Comparison of ENCODE assay signal across 8 mouse cellular contexts in the genomic region with DNA sequence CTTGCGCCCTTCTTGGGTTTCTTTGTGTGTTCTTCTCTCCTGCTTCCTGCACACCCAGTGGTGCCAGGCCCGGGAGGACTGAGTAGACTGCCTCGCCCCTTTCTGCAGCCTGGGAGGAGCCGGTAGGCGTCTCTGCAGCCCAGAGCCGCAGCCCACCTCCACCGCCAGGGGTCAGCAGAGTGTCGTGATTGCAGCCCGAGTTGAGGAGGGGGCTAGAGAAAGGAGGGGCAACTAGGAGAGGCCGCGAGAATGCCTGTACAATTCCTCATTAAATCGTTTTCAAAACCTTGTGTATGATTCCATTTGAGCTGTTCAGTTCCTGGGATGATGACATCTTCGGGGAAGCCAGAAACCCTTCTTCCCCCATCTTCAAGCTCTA. TPM values are rescaled to one million over a fixed set of nuclear protein-coding genes. Genes with fewer than 3 reads are reported as not detected.
DNase-seq lines count a peak whose midpoint lies in the region; ATAC-seq lines count a peak whose summit lies in the region.

No protein-coding gene starts in this region.

- H3K4me2 ChIP-seq in embryonic facial prominence, embryonic 14.5 days (ENCODE audit: low read depth, low read length): peak overlapping the region; percentile 95

- WGBS in embryonic facial prominence, embryonic 14.5 days: 0% methylated on average over 13 of the region's 13 CpGs

- peak overlapping the region; percentile 92 for H3K27ac ChIP-seq in embryonic facial prominence, embryonic 14.5 days (replicated peaks; ENCODE audit: low read depth, low read length)

- peak; percentile 80 for ATAC-seq in embryonic facial prominence, embryonic 14.5 days (ENCODE audit: low read depth)
- ATAC-seq in monocyte, adult 5-6 weeks (replicated peaks; ENCODE audit: insufficient number of reproducible peaks, low FRiP score, low TSS enrichment, poor library complexity, severe bottlenecking): peak; percentile 59

- H3K9me3 ChIP-seq in embryonic facial prominence, embryonic 14.5 days (ENCODE audit: control insufficient read depth, low read length): no peaks in the 10 kb centered on the region

- H3K4me1 ChIP-seq in embryonic facial prominence, embryonic 14.5 days (ENCODE audit: control insufficient read depth, insufficient read depth, low read length): peaks cover 55% of the 10 kb centered on the region

- peak overlapping the region; percentile 70 for H3K9ac ChIP-seq in embryonic facial prominence, embryonic 14.5 days (ENCODE audit: low read depth, low read length)

- DNase-seq in 3134 (ENCODE audit: extremely low read depth, insufficient read length, low spot score): peak; percentile 87
- DNase-seq in adrenal gland, postnatal 10 days: peak; percentile 93
- DNase-seq in embryonic facial prominence, embryonic 14.5 days (ENCODE audit: low spot score): peak; percentile 96
- DNase-seq in heart, adult 8-10 months (ENCODE audit: low spot score): peak; percentile 89
- DNase-seq in kidney, adult 8-10 months: peak; percentile 80 to 88
- DNase-seq in liver: peak; percentile 91
- peak; percentile 80 to 81 for DNase-seq in spleen, postnatal 36 days (ENCODE audit: low spot score in 2 of 2)

- H3K36me3 ChIP-seq in embryonic facial prominence, embryonic 14.5 days (ENCODE audit: control insufficient read depth, insufficient read depth, low read length): no peaks in the 10 kb centered on the region

- peak overlapping the region; percentile 86 for H3K4me3 ChIP-seq in embryonic facial prominence, embryonic 14.5 days (ENCODE audit: low read depth, low read length)

- no peaks in the 10 kb centered on the region for H3K27me3 ChIP-seq in embryonic facial prominence, embryonic 14.5 days (replicated peaks; ENCODE audit: control insufficient read depth, insufficient read depth, low read length)

RNA-seq across cellular contexts. Expression of gene Ankrd13b, which starts 1.6 kb away (rescaled TPM):
- 10 to 100 TPM in 1 of 2 experiments, 1 to 10 TPM in 1; 8.3 to 13.4 TPM for total RNA-seq in adrenal gland, postnatal 10 days (2021)
- polyA plus RNA-seq in embryonic facial prominence, embryonic 14.5 days (2014; fragmentation: Nextera tagmentation; extraction: Ambion mirVana): 11.4 and 11.6 TPM in 2 replicates
- total RNA-seq in heart, adult 8-10 months (2022): 10 to 100 TPM in 2 of 4 experiments, 1 to 10 TPM in 2; 7.5 to 11.6 (median 9.9) TPM
- total RNA-seq in monocyte, adult 5-6 weeks (2017): 0.58 TPM in 1 of 3 replicates, not detected in the others

RNA-seq across cellular contexts. Expression of gene Git1, which starts 2.2 kb away (rescaled TPM):
- total RNA-seq in adrenal gland, postnatal 10 days (2021): 10 to 100 TPM; 49.7 to 57.8 TPM
- polyA plus RNA-seq in embryonic facial prominence, embryonic 14.5 days (2014; fragmentation: Nextera tagmentation; extraction: Ambion mirVana): 15.1 and 16.7 TPM in 2 replicates
- total RNA-seq in heart, adult 8-10 months (2022): 10 to 100 TPM; 53.5 to 63.3 (median 57.1) TPM
- total RNA-seq in monocyte, adult 5-6 weeks (2017): 10.6 to 14.7 TPM (median 13.6 TPM) in 3 replicates

RNA-seq across cellular contexts. Expression of gene Abhd15, which starts 23.8 kb away (rescaled TPM):
- total RNA-seq in adrenal gland, postnatal 10 days (2021): 10 to 100 TPM; 26.1 to 27.5 TPM
- 2.3 and 3.3 TPM in 2 replicates for polyA plus RNA-seq in embryonic facial prominence, embryonic 14.5 days (2014; fragmentation: Nextera tagmentation; extraction: Ambion mirVana)
- total RNA-seq in heart, adult 8-10 months (2022): 1 to 10 TPM; 1.7 to 3.2 (median 2.2) TPM
- 3.7 to 13.8 TPM (median 7.7 TPM) in 3 replicates for total RNA-seq in monocyte, adult 5-6 weeks (2017)

RNA-seq across cellular contexts. Expression of gene Trp53i13, which starts 24.7 kb away (rescaled TPM):
- 10 to 100 TPM; 12.9 to 13.2 TPM for total RNA-seq in adrenal gland, postnatal 10 days (2021)
- 51.2 and 52.3 TPM in 2 replicates for polyA plus RNA-seq in embryonic facial prominence, embryonic 14.5 days (2014; fragmentation: Nextera tagmentation; extraction: Ambion mirVana)
- total RNA-seq in heart, adult 8-10 months (2022): 10 to 100 TPM; 10.5 to 12.4 (median 11.4) TPM
- total RNA-seq in monocyte, adult 5-6 weeks (2017): 0.68 TPM in 1 of 3 replicates, not detected in the others

RNA-seq across cellular contexts. Expression of gene Gm10392, which starts 27.9 kb away (rescaled TPM):
- not detected for total RNA-seq in adrenal gland, postnatal 10 days (2021)
- polyA plus RNA-seq in embryonic facial prominence, embryonic 14.5 days (2014; fragmentation: Nextera tagmentation; extraction: Ambion mirVana): not detected in 2 replicates
- not detected for total RNA-seq in heart, adult 8-10 months (2022)
- not detected in 3 replicates for total RNA-seq in monocyte, adult 5-6 weeks (2017)

Comparison
In these comparisons a context has a peak if more than half of its experiments do, and no peak if none do; other contexts are left out.
1. Peak in every context shown above with its lines: DNase-seq, ATAC-seq, H3K4me3 ChIP-seq and H3K27ac ChIP-seq.